Mouse (Mus musculus) ovary, postnatal 14 days (tissue): ENCODE measurements around the gene Gzme.
"Not testable (repeated sequence)": the region's sequence is repeated elsewhere in the genome, so short reads cannot be mapped to it uniquely, and the experiment has no call there.

Source experiments
- DNase-seq: peaks from one replicate; pipeline ENCODE4 v3.0.0; 2022; ENCODE audit warnings: low spot score

The Gzme gene

GRCm38 (mm10) chr14:56120525-56120924, at the start of gene Gzme:
Gene Gzme, minus strand, starts transcription at chr14:56120625.
- no peak for DNase-seq

GRCm38 (mm10) chr14:56168009-56168408, 47.6 kb upstream of the Gzme start:
- DNase-seq, result no peak

- DNase-seq, result no peak
These were observed 41.7 kb upstream of the Gzme start for GRCm38 (mm10) chr14:56162109-56162508.

GRCm38 (mm10) chr14:56159479-56159878, 39.1 kb upstream of the Gzme start, which contains the start of gene Gzmg:
Gene Gzmg, minus strand, starts transcription at chr14:56159579.
- DNase-seq, result not testable (repeated sequence)

GRCm38 (mm10) chr14:56155340-56155739, 34.9 kb upstream of the Gzme start:
- DNase-seq, result no peak

- DNase-seq, result not testable (repeated sequence)
These were observed 13.2 kb upstream of the Gzme start for GRCm38 (mm10) chr14:56133675-56134074.

GRCm38 (mm10) chr14:56132508-56132907, 12.1 kb upstream of the Gzme start, which contains the start of gene Gzmd:
Gene Gzmd, minus strand, starts transcription at chr14:56132608.
- not testable (repeated sequence) for DNase-seq

GRCm38 (mm10) chr14:56128341-56128740, 7.9 kb upstream of the Gzme start:
- DNase-seq, result no peak

- DNase-seq, result no peak
These were observed 3.1 kb upstream of the Gzme start for GRCm38 (mm10) chr14:56123516-56123915.

- not testable (repeated sequence) for DNase-seq
These were observed 4.7 kb downstream of the Gzme start for GRCm38 (mm10) chr14:56115531-56116310.

GRCm38 (mm10) chr14:56105447-56106180, 14.8 kb downstream of the Gzme start:
- no peak for DNase-seq

- no peak for DNase-seq
These were observed 15.4 kb downstream of the Gzme start for GRCm38 (mm10) chr14:56105016-56105415.

GRCm38 (mm10) chr14:56103452-56103851, 17.0 kb downstream of the Gzme start:
- DNase-seq, result no peak

- no peak for DNase-seq
These were observed 18.0 kb downstream of the Gzme start, which contains the start of gene Ctsg for GRCm38 (mm10) chr14:56102386-56102785. Gene Ctsg, minus strand, starts transcription at chr14:56102574.

- no peak for DNase-seq
These were observed 21.5 kb downstream of the Gzme start for GRCm38 (mm10) chr14:56098940-56099339.

- DNase-seq, result no peak
These were observed 22.8 kb downstream of the Gzme start for GRCm38 (mm10) chr14:56097597-56097996.

GRCm38 (mm10) chr14:56093353-56093752, 27.1 kb downstream of the Gzme start:
- DNase-seq, result no peak

GRCm38 (mm10) chr14:56086711-56087110, 33.7 kb downstream of the Gzme start:
- no peak for DNase-seq

GRCm38 (mm10) chr14:56085167-56085566, 35.3 kb downstream of the Gzme start, which contains the start of gene Mcpt8:
Gene Mcpt8, minus strand, starts transcription at chr14:56085273.
- DNase-seq, result no peak

GRCm38 (mm10) chr14:56082016-56082415, 38.4 kb downstream of the Gzme start:
- no peak for DNase-seq
